Mouse (Mus musculus): Measurements from ENCODE around the gene Serpina11. TPM values are rescaled to one million over a fixed set of nuclear protein-coding genes. Genes with fewer than 3 reads are reported as not detected.

The Serpina11 gene
- not detected for polyA plus RNA-seq (2014; fragmentation: Illumina TruSeq; extraction: RNeasy Lipid Tissue Mini Kit (QIAGEN cat#74804); ENCODE audit: low read depth, low replicate concordance)

DNA sequence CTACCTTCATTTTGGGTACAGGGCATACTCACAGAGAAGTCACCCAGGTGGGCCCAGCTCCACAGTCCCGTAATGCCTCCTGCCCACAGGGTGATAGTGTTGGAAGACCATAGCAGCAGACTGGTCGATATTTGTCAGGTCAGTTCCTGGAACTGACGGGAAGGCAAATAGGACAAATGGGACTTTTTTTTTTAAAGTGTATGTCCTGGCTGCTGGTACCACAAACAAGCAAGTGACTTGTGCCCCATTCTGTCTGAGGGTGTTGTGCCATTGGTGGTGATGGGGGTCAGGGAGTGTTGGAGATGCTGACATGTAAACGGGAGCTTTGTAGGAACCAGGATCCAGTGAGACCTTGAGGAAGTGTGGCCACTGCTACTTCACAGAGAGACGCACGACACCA lies at the start of gene Serpina11:
TSS of gene Serpina11 (minus strand) at position 101 of the 400 bp plus-strand sequence.

DNA sequence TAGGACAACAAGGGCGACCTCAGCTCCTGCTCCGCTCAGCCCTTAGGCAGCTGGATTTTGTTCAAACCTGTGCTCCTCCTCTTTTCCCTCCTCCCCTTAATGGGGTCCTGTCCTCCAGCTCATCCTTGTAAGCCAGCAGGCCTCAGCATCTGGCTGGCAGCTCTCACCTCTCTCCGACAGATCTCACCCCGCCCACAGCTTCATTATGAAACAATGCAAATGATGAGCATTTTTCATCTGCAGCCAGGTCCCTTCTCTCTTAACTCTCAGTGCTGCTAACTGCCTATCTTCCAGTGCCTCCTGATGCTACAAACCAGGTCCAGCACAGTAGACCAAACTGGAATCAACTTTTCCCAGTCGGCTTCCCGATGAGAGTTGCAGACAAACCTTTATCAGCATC lies 23.9 kb upstream of the Serpina11 start, which contains the start of gene Serpina9:
TSS of gene Serpina9 (minus strand) at position 136 of the 400 bp plus-strand sequence.

DNA sequence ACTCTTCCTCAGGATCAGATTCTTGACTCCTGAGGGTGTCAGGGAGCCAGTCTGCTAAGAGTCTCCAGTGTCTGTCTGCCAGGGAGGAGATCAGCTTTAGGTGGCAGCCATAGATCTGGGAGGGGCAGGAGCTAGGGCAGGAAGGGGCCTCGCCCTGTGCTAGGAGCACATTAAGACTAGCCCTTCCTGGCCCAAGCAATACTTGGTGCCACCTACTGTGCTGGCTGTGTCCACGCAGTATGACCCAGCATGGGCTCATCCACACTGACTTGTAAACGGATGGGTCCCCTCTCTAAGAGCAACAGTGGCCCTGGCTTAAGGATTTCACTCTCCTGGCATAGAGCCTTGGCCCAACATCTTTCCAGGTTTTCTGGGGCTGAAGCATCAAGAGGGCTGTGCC lies 31.0 kb downstream of the Serpina11 start, which contains the start of gene Serpina1e:
TSS of gene Serpina1e (minus strand) at position 178 of the 400 bp plus-strand sequence.

Other genes starting within 250 kb of the Serpina11 start
- gene Serpina1d, start 216.4 kb downstream of the Serpina11 start, polyA plus RNA-seq (2014; fragmentation: Illumina TruSeq; extraction: RNeasy Lipid Tissue Mini Kit (QIAGEN cat#74804); ENCODE audit: low read depth, low replicate concordance), result 0.64 TPM
- 0.32 TPM for gene Serpina1b, start 159.6 kb downstream of the Serpina11 start, polyA plus RNA-seq (2014; fragmentation: Illumina TruSeq; extraction: RNeasy Lipid Tissue Mini Kit (QIAGEN cat#74804); ENCODE audit: low read depth, low replicate concordance)
- 1.4 TPM for gene Serpina1a, start 126.4 kb downstream of the Serpina11 start, polyA plus RNA-seq (2014; fragmentation: Illumina TruSeq; extraction: RNeasy Lipid Tissue Mini Kit (QIAGEN cat#74804); ENCODE audit: low read depth, low replicate concordance)
- not detected for gene Serpina1c, start 85.1 kb downstream of the Serpina11 start, polyA plus RNA-seq (2014; fragmentation: Illumina TruSeq; extraction: RNeasy Lipid Tissue Mini Kit (QIAGEN cat#74804); ENCODE audit: low read depth, low replicate concordance)
- gene Serpina1e, start 31.0 kb downstream of the Serpina11 start, polyA plus RNA-seq (2014; fragmentation: Illumina TruSeq; extraction: RNeasy Lipid Tissue Mini Kit (QIAGEN cat#74804); ENCODE audit: low read depth, low replicate concordance), result 0.50 TPM
- gene Serpina9, start 23.8 kb upstream of the Serpina11 start, polyA plus RNA-seq (2014; fragmentation: Illumina TruSeq; extraction: RNeasy Lipid Tissue Mini Kit (QIAGEN cat#74804); ENCODE audit: low read depth, low replicate concordance), result 0.25 TPM
- not detected for gene Serpina12, start 54.5 kb upstream of the Serpina11 start, polyA plus RNA-seq (2014; fragmentation: Illumina TruSeq; extraction: RNeasy Lipid Tissue Mini Kit (QIAGEN cat#74804); ENCODE audit: low read depth, low replicate concordance)
- 105 TPM for gene Serpina5, start 111.2 kb upstream of the Serpina11 start, polyA plus RNA-seq (2014; fragmentation: Illumina TruSeq; extraction: RNeasy Lipid Tissue Mini Kit (QIAGEN cat#74804); ENCODE audit: low read depth, low replicate concordance)
- gene Serpina3a, start 122.8 kb upstream of the Serpina11 start, polyA plus RNA-seq (2014; fragmentation: Illumina TruSeq; extraction: RNeasy Lipid Tissue Mini Kit (QIAGEN cat#74804); ENCODE audit: low read depth, low replicate concordance), result 73.8 TPM
- gene Serpina3b, start 138.0 kb upstream of the Serpina11 start, polyA plus RNA-seq (2014; fragmentation: Illumina TruSeq; extraction: RNeasy Lipid Tissue Mini Kit (QIAGEN cat#74804); ENCODE audit: low read depth, low replicate concordance), result 2.6 TPM
- gene Serpina3c, start 163.9 kb upstream of the Serpina11 start, polyA plus RNA-seq (2014; fragmentation: Illumina TruSeq; extraction: RNeasy Lipid Tissue Mini Kit (QIAGEN cat#74804); ENCODE audit: low read depth, low replicate concordance), result 17.6 TPM
- gene Serpina3f, start 224.6 kb upstream of the Serpina11 start, polyA plus RNA-seq (2014; fragmentation: Illumina TruSeq; extraction: RNeasy Lipid Tissue Mini Kit (QIAGEN cat#74804); ENCODE audit: low read depth, low replicate concordance), result 0.18 TPM
- gene Serpina3g, start 246.3 kb upstream of the Serpina11 start, polyA plus RNA-seq (2014; fragmentation: Illumina TruSeq; extraction: RNeasy Lipid Tissue Mini Kit (QIAGEN cat#74804); ENCODE audit: low read depth, low replicate concordance), result 20.1 TPM

Measured in testis, adult 10 weeks (tissue).